Mouse (Mus musculus) neural tube, embryonic 14.5 days (tissue): ENCODE results near the gene Frmpd4. TPM values are rescaled to one million over a fixed set of nuclear protein-coding genes. Genes with fewer than 3 reads are reported as not detected.

Source experiments
- ATAC-seq: fragments of 200-750 bp; cut with Nextera tagmentation; 2 replicates; pipeline ENCODE4 v1.8.0; 2017; ENCODE audit warnings: low read depth, mild to moderate bottlenecking, moderate TSS enrichment, moderate library complexity
- H3K27ac ChIP-seq: fragments of 300-500 bp; sonication (generic); 2 replicates; pipeline ENCODE4 v1.5.1; 2014; ENCODE audit warnings: low read depth, mild to moderate bottlenecking, control low read depth, low read length, moderate library complexity, mixed read lengths
- H3K27me3 ChIP-seq: fragments of 300-500 bp; sonication (generic); 2 replicates; pipeline ENCODE4 v1.6.1; 2014; ENCODE audit warnings: low read length; ENCODE audit not compliant: control insufficient read depth, insufficient read depth
- H3K36me3 ChIP-seq: fragments of 300-500 bp; sonication (generic); 2 replicates; pipeline ENCODE4 v1.6.1; 2014; ENCODE audit warnings: low read length, mixed read lengths; ENCODE audit not compliant: control insufficient read depth, insufficient read depth
- H3K4me1 ChIP-seq: fragments of 300-500 bp; sonication (generic); 2 replicates; pipeline ENCODE4 v1.6.1; 2014; ENCODE audit warnings: low read length; ENCODE audit not compliant: control insufficient read depth, insufficient read depth
- H3K4me2 ChIP-seq: fragments of 300-500 bp; sonication (generic); 2 replicates; pipeline ENCODE4 v1.6.1; 2014; ENCODE audit warnings: mild to moderate bottlenecking, low read depth, low read length, control low read depth
- H3K4me3 ChIP-seq: fragments of 300-500 bp; sonication (generic); 2 replicates; pipeline ENCODE4 v1.5.1; 2014; ENCODE audit warnings: low read depth, low read length, control low read depth, mixed read lengths
- H3K9ac ChIP-seq: fragments of 300-500 bp; sonication (generic); replicated peaks from 2 replicates; pipeline ENCODE4 v1.6.1; 2014; ENCODE audit warnings: low read depth, mild to moderate bottlenecking, control low read depth, low read length, mixed read lengths
- H3K9me3 ChIP-seq: fragments of 300-500 bp; sonication (generic); 2 replicates; pipeline ENCODE4 v1.6.1; 2016; ENCODE audit warnings: low read length; ENCODE audit not compliant: control insufficient read depth
- WGBS: fragments of 180-500 bp; shearing (Covaris S2); extraction: QIAGEN DNeasy Blood & Tissue Kit; methylation state at CpG from one replicate; pipeline ENCODE4 v1.1.7; 2014; 5-methylcytosine and 5-hydroxymethylcytosine counted together
- polyA plus RNA-seq: library from polyadenylated mRNA; unstranded; fragments of >200 nt; fragmentation: Nextera tagmentation; extraction: Ambion mirVana; gene quantifications from 2 replicates; pipeline ENCODE4 v1.2.1, GENCODE M21; 2014

Gene Frmpd4
- polyA plus RNA-seq, 1 experiment from 2014 or later = 1.6 TPM

DNA sequence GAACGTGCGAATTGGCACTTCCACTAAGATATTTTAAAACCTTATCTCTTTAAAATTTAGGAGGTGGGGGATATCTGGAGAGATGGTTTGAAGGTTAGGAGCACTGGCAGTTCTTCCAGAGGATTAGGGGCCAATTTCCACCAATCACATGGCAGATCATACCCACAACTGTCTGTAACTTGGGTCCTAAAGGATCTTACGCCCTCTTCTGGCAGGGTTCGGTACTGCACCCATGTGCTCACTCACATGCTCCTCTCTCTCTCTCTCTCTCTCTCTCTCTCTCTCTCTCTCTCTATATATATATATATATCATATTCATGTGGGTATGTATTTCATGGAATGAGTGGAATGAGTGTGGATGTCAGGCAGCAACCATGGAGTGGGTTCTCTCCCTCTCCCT, 759.7 kb downstream of the Frmpd4 start:
- no peak for ATAC-seq
- WGBS = 47% methylated on average over 4 of the region's 4 CpGs
- Histone ChIP-seq H3K36me3 (no peaks in the 10 kb centered on the region), H3K27ac (no peak overlapping the region), H3K9ac (no peak overlapping the region), H3K4me2 (no peak overlapping the region), H3K4me1 (no peaks in the 10 kb centered on the region), H3K9me3 (no peaks in the 10 kb centered on the region), H3K27me3 (no peaks in the 10 kb centered on the region), H3K4me3 (no peak overlapping the region)

DNA sequence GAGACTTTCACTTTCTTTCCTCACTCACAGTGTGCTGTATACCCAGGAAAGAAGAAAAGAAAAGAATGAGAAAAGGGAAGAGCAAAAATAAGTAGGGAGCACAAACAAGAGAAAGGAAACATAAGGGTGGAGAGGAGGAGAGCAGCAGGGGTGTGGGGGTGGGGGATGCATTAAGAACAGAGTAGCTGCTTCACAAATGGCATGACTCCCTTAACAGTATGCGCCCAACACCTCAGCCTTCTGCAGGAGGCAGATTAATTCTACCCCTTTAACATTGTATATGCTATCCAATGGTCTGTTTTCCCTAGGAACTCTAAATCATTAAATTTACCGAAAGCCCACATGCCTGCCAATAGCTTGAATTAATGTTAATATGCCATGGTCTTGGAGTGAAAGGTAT, 766.9 kb downstream of the Frmpd4 start:
- WGBS = 72% methylated on average over 2 of the region's 2 CpGs
- Histone ChIP-seq H3K4me1 (no peaks in the 10 kb centered on the region), H3K4me2 (no peak overlapping the region), H3K36me3 (no peaks in the 10 kb centered on the region), H3K9ac (no peak overlapping the region), H3K27ac (no peak overlapping the region), H3K9me3 (no peaks in the 10 kb centered on the region), H3K4me3 (no peak overlapping the region), H3K27me3 (no peaks in the 10 kb centered on the region)
- no peak for ATAC-seq

DNA sequence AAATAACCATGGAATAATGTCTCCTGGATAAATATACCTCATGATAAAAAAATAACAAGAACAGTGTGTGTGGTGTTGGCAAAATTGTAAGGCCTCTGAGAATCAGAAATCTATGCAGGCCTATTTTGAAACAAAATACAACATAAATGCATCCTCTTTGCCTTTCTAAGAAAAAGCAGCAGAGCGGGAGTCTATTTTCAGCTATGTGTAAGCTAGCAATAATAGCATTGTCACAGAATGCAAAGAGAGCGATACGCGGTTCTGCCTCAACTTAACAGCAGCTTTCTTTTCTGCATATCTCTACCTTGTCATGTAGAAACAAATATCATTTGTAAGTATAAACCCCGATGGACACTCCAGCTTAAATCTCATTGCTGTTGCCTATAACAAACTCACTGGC, 768.5 kb downstream of the Frmpd4 start:
- WGBS = 96% methylated on average over 5 of the region's 5 CpGs
- H3K36me3 ChIP-seq = no peaks in the 10 kb centered on the region
- no peak overlapping the region for H3K4me3 ChIP-seq
- H3K27ac ChIP-seq = no peak overlapping the region
- no peaks in the 10 kb centered on the region for H3K9me3 ChIP-seq
- ATAC-seq = no peak
- H3K4me1 ChIP-seq = no peaks in the 10 kb centered on the region
- H3K27me3 ChIP-seq = no peaks in the 10 kb centered on the region
- H3K4me2 ChIP-seq = no peak overlapping the region
- no peak overlapping the region for H3K9ac ChIP-seq

DNA sequence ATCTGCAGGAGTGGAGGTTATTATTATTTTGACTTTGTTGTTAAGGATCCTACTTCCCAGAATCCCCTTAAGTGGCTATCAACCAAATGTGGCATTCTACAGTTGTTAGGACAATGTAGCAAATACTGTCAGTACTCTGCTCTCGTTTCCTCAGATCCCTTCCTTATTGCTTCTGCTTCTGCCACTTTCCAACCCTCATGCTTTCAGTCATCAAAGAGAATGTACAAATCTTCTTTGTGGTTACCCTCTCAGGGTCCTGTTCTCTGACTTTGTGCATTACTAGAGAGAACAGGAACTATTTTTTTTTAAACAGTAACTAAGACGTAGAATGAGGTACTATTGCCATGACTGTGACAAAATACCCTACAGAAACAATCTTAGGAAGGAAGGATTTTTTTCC, 788.3 kb downstream of the Frmpd4 start:
- Histone ChIP-seq H3K4me2 (no peak overlapping the region), H3K27ac (no peak overlapping the region), H3K27me3 (no peaks in the 10 kb centered on the region), H3K9ac (no peak overlapping the region), H3K36me3 (no peaks in the 10 kb centered on the region), H3K4me1 (no peaks in the 10 kb centered on the region), H3K4me3 (no peak overlapping the region), H3K9me3 (no peaks in the 10 kb centered on the region)
- WGBS = 86% methylated on average over 2 of the region's 2 CpGs
- no peak for ATAC-seq

DNA sequence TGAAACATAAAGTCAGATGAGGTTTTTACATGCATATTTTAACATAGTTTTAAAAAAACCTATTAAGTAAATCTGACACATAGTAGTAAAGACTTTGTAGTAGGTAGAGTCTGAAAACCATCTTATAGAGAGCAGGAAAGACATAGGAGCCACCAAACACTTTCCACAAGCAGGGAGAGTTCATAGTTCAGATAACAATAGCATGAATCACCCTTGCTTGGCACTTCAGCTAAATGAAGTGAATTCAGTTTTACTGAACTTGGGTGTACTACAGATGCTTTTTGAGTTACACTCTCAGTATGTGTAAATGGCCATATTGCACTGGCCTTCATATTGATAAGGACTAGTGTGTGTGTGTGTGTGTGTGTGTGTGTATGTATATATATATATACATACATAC, 793.5 kb downstream of the Frmpd4 start:
- Histone ChIP-seq H3K27me3 (no peaks in the 10 kb centered on the region; the same call in 1 of the 2 replicates), H3K4me3 (no peak overlapping the region), H3K9ac (no peak overlapping the region), H3K9me3 (no peaks in the 10 kb centered on the region), H3K4me1 (no peaks in the 10 kb centered on the region), H3K36me3 (no peaks in the 10 kb centered on the region), H3K4me2 (no peak overlapping the region), H3K27ac (no peak overlapping the region)
- ATAC-seq = no peak

DNA sequence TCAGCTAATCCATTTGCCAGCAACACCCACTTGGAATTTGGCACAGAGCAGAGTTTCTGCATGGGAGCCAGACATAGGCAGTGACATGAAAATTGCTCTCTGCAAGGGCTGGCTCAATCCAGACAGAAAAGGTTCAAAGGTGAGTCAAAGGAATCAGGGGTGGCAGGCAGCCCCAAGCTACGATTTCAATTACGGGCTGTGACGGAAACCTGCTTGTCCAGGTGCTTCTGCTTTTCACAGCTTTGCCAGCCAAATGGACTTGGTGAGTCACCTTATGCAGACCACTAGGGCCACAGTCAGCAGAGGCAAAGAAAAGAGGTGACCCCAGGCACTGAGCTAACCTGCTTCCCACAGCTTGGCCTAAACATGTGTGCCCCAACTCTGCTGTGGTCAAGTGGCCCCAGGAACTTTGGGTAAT, 857.5 kb downstream of the Frmpd4 start:
- Histone ChIP-seq H3K4me3 (no peak overlapping the region), H3K36me3 (no peaks in the 10 kb centered on the region), H3K27ac (no peak overlapping the region), H3K27me3 (no peaks in the 10 kb centered on the region), H3K4me1 (no peaks in the 10 kb centered on the region), H3K9ac (no peak overlapping the region), H3K9me3 (no peaks in the 10 kb centered on the region), H3K4me2 (no peak overlapping the region)
- 77% methylated on average over 3 of the region's 3 CpGs for WGBS
- no peak for ATAC-seq

DNA sequence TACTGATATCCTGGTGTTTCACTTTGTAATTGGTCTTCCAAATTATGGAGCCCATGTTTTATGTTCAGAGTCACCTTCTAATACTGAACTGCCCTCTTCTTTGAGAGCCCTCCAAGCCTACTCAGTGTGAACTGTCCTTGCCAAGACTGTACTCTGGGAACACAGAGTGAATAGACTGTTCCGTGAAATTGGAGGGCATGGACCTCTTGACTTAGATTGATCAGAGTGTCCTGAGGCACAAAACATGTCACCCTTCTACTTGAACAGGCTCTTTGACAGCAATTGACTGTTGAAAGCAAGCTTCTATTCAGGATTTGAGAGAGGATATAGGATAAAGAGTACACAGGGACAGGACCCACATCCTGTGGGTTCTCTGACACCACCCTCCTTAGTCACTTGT, 857.9 kb downstream of the Frmpd4 start:
- 58% methylated on average over 1 of the region's 1 CpGs for WGBS
- Histone ChIP-seq H3K9ac (no peak overlapping the region), H3K4me3 (no peak overlapping the region), H3K36me3 (no peaks in the 10 kb centered on the region), H3K27me3 (no peaks in the 10 kb centered on the region), H3K4me1 (no peaks in the 10 kb centered on the region), H3K27ac (no peak overlapping the region), H3K9me3 (no peaks in the 10 kb centered on the region), H3K4me2 (no peak overlapping the region)
- no peak for ATAC-seq

DNA sequence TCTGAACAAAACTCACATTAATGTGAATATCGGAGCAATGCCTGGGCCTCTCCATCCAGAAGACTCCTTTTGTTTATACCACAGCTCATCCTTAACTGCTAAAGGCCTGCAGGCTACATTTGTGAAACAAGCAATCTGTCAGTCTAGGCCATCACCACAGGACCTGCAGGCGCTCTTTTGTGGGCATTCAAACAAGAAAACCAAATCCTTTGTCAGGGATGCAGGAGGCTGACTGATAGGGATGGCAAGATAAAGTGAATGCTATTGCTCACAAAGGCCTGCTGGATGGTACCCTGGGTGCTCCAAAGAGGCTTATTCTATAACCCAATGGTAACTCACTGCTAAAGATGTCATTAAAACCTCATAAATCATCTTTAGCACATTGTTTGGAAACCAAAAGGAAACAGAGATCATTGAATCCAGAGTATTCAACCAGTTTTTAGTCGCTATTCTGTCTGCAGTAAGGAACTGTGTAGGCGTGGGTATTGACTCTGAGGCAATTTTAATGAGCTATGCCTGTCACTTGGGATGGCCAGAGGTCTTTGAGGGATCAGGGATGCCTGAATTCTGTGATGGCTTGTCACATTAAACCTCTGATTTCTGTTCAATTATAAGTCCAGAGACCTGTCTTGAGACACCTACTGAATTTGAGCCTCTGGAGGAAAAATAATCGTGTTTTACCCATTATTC, 922.1 kb downstream of the Frmpd4 start:
- no peak overlapping the region for H3K4me3 ChIP-seq
- H3K27ac ChIP-seq = no peak overlapping the region
- H3K9me3 ChIP-seq = no peaks in the 10 kb centered on the region
- H3K27me3 ChIP-seq = no peaks in the 10 kb centered on the region
- H3K9ac ChIP-seq = no peak overlapping the region
- H3K36me3 ChIP-seq = no peaks in the 10 kb centered on the region
- H3K4me2 ChIP-seq = no peak overlapping the region
- 31% methylated on average over 5 of the region's 5 CpGs for WGBS
- H3K4me1 ChIP-seq = no peaks in the 10 kb centered on the region
- ATAC-seq = peak; percentile 49; the same call in 1 of the 2 replicates

DNA sequence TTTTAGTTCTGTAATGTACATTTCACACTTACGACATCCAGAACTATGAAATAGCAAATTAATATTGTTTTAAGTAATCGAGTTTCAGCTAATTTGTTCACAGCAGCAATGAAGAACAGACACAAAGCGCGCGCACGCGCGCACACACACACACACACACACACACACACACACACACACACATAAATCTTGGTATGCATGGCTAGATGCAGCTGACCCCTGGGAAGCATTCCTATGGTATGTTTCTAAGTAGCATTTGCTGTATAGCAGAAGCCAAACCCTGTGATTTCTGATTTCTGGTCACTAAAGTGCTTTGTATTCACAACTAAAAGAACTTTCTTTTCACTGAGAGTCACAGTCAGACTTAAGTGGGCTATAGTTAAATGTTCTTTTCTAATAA, 922.8 kb downstream of the Frmpd4 start:
- H3K27me3 ChIP-seq = no peaks in the 10 kb centered on the region
- no peaks in the 10 kb centered on the region for H3K9me3 ChIP-seq
- no peak overlapping the region for H3K4me2 ChIP-seq
- H3K36me3 ChIP-seq = no peaks in the 10 kb centered on the region
- no peak overlapping the region for H3K9ac ChIP-seq
- no peaks in the 10 kb centered on the region for H3K4me1 ChIP-seq
- H3K4me3 ChIP-seq = no peak overlapping the region
- WGBS = 47% methylated on average over 8 of the region's 8 CpGs
- ATAC-seq = no peak
- H3K27ac ChIP-seq = no peak overlapping the region
